Mouse (Mus musculus) yolk sac, embryonic 10.5 days (tissue): Measurements from ENCODE around the gene Lrp11.

Source experiments
- DNase-seq: peaks from one replicate; pipeline ENCODE4 v3.0.0-alpha.2; 2017; ENCODE audit warnings: low spot score

Lrp11 gene

DNA sequence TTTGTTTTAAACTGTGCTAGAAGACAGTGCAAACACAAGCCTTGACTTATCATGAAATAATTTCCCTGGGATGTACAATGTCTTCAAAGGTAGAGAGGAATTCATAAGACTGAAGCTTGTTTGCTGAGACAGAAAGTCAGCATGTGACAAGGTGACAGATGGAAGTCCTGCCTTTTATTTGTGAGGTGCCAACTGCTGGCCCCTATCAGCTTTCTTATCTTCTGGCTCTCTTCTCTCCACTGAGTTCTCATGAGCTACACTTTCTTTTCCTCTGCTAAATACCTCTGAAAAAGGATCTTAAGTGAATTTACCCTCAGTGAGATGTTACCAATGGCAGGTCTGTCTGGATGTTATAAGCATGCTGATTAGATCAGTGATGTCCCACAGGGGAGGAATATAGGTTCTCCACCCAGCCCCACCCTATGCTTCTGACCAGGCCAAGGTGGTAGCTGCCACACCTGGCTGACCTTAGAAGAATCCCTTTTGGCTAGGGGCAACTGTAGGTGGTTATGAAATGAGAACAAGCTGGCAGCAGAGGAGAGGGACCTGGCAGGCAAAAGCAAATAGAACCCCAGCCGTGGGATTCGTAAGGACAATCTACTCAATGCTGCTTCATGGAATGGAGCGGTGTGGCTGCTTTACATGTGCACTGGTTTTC, 34.4 kb downstream of the Lrp11 start:
- DNase-seq = no peak

DNA sequence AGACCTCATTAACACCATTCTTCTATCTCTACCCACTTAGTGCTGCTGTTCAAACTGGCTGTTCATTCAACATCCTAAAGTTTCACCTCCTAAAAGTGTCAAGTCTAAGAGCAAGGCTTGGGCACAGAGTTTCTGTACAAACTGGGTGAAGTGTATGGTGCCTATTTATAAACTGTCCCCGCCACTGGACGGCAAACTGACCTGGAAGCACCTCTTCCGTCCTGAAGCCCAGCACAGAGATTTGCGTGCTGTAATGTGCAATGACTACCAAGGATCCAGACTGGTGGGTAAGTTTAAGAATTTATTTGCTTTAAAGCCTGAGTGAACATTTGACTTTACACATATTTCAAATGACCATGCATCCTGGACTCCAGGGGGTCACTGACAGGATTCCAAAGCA, 39.5 kb downstream of the Lrp11 start:
- DNase-seq = no peak

DNA sequence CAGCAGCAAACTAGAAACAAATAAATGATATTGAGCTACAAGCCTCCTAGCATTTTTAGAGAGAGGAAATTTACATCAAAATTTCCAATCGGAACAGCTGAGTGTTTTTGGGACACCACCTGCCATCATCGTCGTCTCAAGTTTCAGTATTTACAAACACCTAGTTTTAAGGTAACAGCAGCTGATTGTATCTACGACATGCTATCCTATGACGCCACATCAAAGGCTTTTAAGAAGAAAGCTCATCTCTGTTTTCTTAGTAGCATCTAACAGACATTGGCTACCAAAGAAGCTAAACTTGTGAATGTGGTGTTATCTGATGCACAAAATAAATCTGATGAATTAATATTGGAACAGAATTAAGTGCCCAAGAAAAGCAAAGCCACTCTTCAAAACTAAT, 40.7 kb downstream of the Lrp11 start:
- no peak for DNase-seq

DNA sequence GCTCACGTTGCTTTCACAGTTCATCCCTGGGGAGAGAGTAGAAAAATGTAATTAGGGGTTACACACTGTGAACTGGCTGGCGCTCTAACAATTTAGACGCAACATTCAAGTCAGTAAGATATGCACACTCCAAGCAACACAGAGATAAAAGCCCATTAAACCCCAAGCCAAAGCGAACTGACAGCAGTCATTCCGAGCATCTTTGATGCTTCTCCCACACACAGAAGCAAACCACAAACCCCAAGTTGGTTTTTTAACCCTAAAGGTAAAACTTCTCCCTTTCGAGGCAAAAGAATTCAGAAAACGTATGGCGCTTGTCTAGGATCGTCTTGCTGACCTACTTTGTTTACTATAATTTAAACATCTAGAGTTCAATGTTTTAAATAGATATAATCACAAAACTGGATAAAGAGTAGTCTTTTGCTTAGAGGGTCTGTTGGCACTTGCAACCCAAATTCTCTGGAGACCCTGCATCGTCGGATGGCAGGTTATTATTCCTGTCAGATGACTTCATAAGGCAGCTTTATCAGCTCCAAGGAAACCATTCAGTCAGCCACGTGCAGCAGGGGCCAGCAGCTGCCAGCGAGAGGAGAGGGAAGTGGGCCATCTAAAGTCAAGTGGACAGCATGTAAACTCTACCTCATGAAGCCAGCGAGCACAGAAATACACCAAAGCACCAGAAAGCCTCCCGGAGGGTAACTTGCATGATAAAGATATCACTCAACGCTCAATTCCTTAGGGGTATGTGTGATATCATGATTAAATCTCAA, 41.5 kb downstream of the Lrp11 start:
- no peak for DNase-seq

DNA sequence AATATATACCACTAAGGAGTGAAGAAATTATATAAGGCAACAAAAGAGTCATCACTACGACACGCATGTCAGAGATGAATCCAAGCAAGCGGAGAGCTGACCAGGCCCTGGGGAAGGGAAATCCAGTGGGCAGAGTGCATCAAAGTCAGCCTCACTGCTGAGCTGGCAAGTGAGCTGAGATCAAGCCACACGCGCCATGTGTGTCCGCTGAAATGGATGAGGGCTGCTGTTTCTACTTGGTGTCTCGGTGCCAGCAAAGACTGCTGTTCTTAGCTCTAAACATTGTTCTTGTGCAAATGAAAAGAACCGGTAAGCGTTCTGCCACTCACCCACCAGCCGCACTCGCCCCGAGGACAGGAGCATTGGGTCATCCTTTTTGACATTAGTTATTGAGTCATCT, 50.8 kb downstream of the Lrp11 start:
- DNase-seq = no peak

DNA sequence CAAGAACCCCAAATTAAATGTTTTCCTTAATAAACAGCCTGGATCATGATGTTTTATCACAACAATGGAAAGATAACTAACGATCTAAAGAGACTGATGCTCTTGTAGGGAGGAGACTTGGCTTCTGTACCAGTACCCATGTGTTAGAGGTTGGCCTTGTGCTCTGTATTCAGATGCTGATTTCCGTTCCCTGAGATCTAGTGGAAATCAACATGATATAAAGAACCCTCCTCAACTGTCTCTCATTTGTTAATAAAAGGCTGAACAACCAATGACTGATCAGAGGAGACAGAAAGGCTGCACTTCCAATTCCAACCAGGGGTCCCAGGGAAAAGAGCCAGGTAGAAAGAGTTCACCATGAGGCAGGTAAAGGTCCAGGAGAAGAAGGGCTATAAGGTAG, 56.3 kb downstream of the Lrp11 start:
- DNase-seq = no peak

DNA sequence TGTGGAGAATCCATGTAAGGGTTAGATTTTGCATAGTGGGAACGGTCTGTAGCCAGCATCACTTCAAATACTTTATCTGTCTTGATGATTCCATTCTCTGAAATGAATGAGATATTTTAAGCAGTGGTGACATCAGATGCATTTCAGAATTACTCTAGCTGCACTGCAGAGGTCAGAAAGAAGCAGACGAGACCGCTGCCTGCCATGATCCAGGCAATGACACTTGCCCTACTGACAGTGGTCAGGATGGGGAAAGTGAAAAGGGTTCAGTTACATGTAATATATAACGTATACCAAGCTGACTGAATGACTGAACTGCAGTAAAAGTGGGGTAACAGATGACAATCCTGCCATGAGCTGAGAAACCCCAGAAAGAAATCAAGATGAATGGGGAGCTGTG, 59.5 kb downstream of the Lrp11 start:
- DNase-seq = no peak

DNA sequence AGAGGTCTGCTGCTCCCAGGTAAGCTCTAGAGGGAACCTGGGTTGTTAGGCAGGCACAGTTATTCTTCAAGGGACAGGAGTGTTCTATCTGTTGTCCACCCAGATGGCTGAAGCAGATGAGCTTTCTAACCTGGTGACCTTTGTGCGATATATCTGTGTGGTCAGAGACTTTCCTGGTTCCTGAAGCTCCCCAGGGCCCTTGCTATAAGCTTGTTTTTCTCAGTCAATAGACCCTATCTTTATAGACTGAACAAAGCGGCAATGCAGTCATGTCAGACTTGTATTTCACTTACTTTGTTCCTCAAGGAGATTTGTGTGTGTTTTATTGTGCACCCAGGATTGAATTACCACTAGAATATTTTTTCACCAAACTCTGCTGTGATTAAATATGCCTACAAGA, 61.5 kb downstream of the Lrp11 start:
- DNase-seq = peak; percentile 24

DNA sequence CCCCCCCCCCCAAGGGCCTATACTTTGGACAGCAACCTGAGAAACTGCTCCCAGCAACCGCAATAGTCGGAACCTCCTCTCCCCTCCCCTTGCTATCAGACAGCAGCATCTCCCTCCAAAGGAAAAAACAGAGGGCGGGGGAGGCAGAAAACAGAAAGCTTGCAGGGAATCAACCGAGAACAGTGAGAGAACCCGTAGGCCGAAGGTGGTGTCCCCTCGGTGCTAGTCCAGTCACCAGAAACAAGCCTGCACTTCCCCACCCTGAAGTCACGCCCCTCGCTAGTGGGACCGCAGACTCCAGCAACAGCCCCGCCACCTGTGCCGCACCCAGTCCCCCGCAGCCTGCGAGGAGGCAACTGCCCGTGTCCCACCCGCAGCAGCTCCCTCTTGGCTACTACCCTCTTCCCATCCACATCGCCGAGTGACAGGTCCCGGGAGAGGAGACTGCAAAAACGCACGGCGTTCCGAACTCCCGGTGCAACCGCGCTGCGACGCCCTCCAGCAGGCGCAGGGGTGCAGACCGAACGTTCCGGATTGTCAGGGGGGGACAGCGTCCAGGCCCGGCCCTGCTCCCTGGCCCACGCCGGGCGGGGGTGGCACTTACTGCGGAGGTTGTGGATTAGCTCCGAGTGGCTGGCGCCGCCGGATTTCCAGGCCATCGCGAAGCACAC, 73.0 kb downstream of the Lrp11 start:
- DNase-seq = peak; percentile 78

DNA sequence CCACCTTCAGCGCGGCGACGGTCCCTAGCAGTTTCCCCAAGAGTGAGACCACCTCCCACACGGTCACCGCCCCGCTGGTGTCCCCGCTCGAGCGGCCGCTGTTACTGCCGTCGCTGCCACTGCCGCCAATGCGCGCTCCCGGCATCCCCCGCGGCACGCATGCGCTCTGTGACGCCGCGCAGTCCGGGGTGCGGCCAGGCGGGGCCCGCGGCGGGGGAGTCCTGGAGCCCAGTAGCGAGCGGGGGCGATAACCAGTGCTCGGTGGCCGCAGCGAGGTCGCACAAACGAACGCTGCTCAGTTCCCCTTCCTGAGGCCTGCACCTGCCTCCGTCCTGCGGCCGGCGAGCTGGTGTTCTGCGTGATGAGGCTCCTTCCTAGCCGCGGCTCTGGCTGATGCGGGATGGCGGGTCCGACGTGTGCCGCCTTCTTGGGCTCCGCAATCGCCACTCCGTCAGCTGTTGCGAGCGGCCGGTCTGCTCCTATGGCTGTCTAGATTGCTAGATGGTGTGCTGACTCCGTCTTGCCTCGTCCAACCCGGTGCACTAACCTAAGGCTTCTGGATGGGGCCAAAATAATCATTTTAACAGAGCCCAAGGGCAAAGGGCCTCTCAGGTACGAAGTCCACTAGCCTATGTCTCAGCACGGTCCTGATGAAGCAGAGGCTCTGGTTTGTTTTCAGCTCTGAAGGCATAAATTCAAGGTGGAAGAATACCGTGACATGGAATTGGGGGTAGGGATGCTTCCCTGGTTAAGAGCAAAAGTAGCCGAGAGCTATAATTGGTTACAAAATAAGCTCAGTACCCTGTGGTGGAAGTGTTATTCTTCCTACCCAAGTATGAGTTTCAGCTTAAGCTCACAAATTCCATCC, 73.8 kb downstream of the Lrp11 start:
- peak; percentile 89 for DNase-seq

DNA sequence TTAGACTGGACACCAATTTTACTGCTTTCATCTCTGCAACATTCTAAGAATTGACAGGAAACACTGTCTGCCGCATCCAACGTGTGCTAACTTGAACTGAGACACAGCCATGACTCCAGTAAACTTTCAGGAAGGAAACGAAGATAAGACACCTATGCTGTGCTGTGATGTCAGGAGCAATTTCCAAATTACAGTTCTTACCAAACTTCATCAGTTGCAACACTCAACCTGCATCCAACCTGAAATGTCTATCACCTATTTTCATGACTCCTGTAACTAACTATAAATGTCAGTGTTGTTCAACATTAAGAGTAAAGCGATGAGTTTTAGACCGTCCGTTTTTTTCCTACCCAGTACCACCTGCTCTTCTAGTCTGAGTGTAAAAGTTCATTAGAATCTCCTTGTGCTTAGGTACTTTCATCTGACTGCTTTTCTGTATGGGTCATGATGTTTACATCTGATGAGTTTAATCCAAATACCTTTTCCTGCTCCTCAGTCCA, 74.5 kb downstream of the Lrp11 start:
- no peak for DNase-seq

DNA sequence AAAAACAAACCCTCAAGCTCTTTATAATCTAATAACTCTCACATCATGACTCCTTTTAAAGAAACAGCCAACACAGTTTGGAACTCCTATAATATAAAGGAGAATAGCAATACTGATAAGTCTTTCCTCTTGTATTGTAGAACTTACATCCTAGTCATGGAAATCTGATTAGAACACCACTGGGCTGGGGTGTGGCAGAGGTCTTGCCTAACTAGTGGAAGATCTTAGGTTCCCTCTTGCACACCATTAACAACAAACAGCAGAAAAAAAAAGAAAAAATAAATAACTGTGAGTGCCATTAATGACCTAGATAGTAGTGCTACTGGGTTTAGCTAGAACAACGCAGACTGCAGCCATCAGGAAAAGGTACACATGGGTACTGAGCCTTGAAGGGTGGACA, 75.3 kb downstream of the Lrp11 start:
- DNase-seq = no peak

DNA sequence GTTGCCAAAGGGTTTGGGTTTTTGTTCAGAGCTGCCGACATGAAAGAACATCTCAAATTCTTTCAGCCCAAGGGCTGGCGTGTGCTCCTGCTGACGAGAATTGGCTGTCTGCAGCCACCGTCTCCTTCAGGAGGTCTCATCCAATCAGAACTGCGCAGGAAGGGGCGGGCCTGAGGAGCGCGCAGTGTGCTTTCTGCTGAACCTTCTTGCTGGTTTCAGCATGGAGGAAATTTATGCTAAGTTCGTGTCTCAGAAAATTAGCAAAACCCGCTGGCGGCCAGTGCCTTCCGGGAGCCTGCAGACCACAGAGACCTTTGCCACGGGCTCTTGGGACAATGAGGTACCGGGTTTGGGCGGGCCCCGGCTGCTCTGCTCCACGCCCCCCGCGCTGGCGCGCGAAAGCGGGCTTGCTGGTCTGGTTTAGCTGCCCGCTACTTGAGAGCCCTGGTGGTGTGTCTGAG, 77.8 kb downstream of the Lrp11 start, which contains the start of gene Nup43:
TSS of gene Nup43 (plus strand) at position 162 of the 461 bp plus-strand sequence.
- DNase-seq = peak; percentile 90

DNA sequence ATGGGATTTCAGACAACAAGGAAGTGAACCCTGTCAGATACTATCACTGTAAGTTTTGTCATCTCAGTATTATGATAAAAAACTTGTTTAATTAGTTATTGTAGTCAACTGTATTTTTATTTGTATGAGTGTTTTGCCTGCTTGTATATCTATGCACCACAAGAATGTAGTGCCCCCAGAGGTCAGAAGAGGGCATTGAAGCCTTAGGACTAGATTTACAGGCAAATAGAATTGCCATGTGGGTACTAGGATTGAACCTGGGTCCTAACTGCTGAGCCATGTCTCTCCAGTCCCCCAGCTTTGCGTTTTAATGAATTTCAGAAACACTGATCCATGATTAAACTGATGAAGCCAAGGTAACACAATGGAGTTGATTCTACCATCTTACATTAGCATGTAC, 84.1 kb downstream of the Lrp11 start:
- no peak for DNase-seq
